Mouse (Mus musculus) embryo, embryonic 11.5 days (tissue): ENCODE data around the gene Ergic1.

Experiments used
- DNase-seq: peaks from one replicate; pipeline ENCODE4 v3.0.0-alpha.2; 2012; ENCODE audit warnings: low read depth, low spot score

The Ergic1 gene

DNA sequence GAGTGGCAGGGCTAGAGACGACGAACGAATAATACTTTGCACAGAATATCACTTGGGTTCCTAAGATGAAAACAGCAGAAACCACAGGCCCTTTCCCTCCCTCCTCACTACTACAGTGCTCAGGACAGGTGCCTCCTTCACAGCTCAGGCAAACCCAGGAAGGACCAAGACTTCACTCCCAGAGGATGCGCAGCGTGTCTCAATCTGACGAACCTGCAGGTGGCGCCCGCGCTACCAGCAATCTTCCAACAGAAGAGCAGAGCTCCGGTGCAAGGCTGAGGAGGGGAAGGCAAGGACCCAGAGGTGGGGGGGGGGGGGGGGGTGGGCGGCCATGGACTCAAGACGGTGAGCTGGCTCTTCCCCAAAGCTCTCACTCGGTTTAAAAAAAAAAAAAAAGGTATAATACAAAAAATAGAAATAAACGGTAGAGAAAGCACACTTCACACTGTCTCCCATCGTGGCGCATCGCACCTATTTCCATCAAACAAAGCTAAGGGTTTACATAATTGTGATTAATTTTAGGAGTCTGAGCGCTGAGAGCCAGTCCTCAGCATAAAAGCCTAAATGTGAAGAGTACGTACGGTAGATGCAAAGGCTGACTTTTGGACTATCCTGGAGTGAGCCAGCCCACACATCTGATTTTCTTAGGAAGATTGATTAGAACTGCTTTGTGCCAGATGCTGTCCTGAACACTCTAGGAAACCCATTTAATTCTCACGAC lies 99.1 kb downstream of the Ergic1 start:
- DNase-seq, result peak; percentile 54

DNA sequence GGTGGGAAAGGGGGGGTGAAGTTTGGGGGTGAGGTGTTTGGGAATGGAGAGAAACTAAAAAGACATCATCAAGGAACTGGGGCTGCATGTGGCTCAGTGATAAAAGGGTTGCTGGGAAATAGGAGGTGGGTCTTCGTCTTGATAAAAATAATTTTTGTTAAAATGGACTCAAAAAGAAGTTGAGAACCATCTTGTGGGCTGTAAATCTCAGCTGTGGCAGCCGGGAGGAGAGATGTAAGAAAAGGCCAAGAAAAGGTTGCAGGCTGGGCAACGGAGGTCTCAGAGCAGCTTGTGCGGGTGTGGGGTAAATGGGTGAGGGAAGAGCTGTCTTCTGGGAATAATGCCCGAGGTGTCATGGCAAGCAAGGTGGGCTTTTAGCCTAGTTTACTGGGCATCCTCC lies 100.9 kb downstream of the Ergic1 start:
- DNase-seq, result no peak

DNA sequence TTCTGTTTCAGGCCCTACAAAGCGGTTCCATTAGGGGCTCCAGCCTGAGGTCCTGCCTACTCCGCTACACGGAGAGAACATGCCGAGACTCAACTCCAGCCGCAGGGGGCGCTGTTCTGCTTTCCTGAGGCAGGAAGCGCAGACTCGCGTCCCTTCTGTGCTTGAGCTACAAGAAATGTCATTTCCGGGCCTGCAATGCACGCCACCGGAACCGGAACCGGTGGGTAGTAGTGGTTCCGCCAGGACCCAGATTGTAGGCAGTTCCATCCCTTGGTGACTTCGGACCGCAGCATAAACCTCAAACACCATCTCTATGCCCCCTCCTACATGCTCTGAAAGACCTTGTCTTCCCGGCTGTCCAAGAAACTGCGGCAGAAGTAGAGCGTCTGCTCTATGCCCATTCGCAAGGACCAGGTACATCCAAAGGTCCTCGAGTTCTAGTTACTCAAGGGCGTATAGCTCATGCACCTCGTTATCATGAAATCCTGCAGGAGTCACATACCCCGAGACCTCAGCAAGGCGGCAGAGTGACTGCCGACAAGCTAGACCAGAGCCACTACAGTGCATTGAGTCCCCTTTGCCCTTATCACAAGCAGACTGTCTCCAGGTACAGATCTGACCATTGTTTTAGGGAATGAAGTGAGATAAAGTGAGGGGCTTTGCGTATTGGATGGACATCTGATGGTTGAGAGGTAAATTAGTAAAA lies 101.8 kb downstream of the Ergic1 start, which contains the start of gene Atp6v0e:
Atp6v0e (plus strand) TSS at position 254 of the 706 bp plus-strand sequence.
- DNase-seq, result peak; percentile 91

DNA sequence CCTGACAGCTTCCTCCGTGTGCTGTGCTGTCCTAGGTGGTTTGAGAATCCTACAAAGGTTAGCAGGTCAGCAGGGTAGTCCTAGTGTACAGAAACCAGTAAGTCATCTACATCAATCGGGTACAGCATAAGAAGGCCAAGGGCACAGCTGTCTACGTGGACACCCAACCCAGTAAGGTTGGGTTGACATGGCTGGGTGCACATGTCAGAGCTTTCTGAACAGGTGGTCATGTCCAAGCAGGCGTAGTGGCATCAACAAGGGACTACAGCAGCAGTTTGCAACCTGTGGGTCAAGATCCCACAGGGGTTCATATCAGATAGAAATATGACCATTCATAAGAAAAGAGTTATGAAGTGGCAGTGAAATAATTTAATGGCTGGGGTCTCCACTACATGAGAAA lies 104.3 kb downstream of the Ergic1 start:
- DNase-seq, result no peak

- no peak for DNase-seq
Measured at GRCm38 (mm10) chr17:26671268-26671667, 110.0 kb downstream of the Ergic1 start.

- no peak for DNase-seq
Measured at GRCm38 (mm10) chr17:26675845-26676244, 114.6 kb downstream of the Ergic1 start.

- peak; percentile 84 for DNase-seq
Measured at GRCm38 (mm10) chr17:26676252-26676615, 114.9 kb downstream of the Ergic1 start.

DNA sequence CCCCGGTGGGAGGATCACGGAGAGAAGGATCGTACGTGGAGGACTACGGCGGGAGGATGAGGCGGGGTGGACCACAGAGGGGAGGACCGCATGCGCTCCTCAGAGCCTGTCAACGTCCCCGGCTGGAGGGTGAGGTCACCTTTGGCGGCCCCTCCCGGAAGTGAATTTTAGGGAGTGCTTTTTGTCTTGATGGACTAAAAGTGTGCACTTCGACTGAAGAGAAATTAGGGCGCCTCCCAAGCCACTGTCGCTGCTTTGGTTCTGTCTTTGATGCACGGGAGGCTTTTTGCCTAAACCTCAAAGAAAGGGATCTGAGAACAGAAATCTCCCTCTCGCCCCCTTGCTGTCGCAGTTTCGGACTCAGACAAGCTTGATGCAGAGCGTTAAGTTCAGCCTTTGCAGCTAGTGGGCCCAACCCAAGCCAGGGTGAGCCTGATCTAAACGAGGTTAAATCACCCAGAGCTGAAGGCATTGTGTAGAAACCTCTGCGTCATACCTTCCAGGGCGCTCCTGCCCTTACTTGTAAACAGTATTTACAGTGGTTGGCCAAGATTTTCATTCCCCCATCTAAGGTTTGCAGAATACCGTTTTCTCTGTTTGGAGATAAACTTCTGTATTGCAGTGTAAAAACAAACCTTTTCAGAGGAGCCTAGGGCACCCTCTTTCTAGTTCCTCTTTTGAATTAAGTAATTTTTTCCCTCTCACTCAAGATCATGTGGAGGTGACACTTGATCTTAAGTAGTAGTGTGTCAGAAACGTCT lies 115.5 kb downstream of the Ergic1 start:
- DNase-seq, result no peak

DNA sequence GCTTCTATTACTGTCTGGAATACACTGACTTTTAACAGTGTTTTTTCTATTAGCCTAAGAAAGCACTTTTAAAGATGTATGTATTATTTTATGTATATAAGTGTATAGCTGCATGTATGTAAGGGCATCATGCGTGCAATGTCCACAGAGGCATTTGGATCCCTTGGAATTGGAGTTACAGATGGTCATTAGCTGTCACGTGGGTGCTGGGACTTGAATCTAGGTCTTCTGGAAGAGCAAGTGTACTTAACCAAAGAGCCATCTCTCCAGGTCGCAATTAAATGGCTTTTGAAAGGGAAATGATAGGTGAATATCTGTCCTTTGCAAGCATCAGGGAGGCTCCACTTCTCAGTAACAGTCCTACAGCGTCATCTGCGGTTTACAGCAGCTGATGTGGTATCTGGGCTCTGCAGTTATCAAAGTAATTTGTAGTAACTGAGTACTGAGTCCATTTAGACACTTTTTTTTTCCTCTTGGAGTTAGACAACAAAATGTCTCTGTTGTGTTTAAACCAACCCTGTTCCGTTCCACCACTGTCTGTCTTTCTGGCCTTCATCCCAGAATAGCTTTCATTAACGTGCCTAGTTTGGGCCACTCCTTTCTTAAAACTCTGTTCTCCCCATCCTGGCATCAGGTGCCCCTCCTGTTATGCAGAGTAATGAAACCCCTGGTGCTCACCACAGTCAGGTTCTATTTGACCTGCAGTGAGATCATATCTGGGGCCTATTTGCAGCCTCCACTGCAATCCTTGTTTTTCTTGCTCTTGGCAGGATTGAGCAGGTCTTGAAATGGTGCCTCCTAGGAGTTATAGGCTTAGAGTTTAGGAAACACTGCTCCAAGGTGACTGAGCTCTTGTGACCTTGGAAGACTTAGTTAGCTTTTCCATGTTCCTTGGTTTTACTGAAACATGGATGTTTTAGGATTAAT lies 116.7 kb downstream of the Ergic1 start:
- DNase-seq, result no peak

DNA sequence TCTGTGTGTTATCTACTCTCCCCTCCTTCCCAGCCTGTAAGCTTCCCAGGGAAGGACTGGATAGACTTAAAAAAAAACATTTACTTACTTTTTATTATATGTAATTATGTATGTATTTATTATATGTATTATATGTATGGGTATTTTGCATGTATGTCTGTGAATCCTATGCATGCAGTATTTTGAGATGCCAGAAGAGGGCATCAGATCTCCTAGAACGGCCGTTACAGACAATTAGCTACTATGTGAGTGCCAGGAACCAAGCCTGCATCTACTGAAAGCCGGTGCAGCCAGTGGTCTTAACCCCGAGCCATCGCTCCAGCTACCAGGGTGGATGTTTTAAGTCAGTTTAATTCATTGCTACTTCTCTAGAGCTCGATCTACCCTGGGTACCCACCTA lies 120.0 kb downstream of the Ergic1 start:
- no peak for DNase-seq

- DNase-seq, result no peak
Measured at GRCm38 (mm10) chr17:26686334-26687000, 125.2 kb downstream of the Ergic1 start.

DNA sequence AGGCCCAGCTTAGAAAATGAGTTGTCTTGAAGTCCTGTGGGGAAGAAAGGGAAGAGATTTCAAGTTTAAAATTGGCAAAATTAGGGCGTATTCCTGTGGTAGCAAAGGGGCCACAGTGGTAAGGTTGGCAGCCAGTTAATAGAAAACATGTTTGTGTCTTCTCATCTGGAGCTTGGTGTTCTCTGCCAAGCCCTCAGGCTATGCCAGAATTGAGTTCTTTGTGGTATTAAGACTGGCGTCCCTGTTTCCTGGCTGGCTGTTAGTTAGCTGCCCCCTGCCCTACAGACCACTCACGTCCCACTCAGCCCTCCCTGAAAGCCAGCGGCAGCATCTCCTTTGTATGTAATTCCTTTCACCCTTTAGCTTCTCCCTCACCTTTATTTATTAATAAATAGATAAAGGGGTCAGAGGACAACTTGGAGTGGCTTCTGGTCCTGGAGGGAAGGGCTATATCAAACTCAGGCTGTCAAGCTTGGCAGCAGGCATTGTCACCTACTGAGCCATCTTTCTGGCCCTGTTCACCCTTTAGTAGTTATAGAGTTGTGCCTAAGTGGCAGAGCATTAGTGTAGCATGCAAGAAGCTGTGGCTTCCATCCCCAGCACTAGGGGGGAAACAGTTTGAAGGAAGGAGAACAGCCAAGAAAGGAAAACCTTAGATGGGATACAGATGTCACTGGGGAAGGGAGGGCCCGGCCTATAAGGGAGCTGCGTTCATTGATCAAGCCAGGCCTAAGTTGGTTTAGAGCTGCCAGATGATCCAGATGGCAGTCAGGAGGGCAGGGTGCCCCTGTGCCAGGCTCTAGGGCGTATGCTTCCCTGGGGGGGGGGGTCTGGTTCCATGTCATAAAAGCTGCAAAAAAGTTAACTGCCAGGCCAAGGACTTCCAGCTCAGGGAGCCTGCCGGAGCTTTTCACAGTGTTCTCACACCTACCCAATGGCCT lies 127.8 kb downstream of the Ergic1 start:
- DNase-seq, result no peak

GRCm38 (mm10) chr17:26689810-26690209 lies 128.5 kb downstream of the Ergic1 start:
- DNase-seq, result no peak

DNA sequence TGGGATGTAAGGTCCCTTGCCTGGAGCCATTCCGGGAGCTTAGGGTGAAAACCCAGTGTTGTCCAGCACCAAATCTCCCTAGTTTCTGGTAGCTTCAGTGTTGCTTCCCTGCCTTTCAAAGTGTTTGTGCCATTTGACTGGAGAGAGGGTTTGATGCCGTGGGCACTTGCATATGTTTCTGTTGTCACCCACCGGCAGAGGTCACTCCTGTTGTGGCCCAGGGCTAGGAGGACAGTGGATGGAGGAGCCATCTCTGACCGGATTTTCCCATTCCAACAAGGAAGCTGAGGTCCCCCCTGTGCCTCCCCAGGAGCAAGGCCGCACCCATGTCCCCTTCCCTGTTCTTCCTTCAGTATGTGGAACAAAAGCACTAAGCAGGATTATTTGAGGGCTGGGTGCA lies 128.9 kb downstream of the Ergic1 start:
- DNase-seq, result no peak

- DNase-seq, result no peak
Measured at GRCm38 (mm10) chr17:26691110-26691509, 129.8 kb downstream of the Ergic1 start.

GRCm38 (mm10) chr17:26693424-26693823 lies 132.1 kb downstream of the Ergic1 start:
- no peak for DNase-seq

- DNase-seq, result no peak
Measured at GRCm38 (mm10) chr17:26694171-26694570, 132.9 kb downstream of the Ergic1 start.

- no peak for DNase-seq
Measured at GRCm38 (mm10) chr17:26695193-26695592, 133.9 kb downstream of the Ergic1 start.

GRCm38 (mm10) chr17:26698846-26699245 lies 137.6 kb downstream of the Ergic1 start:
- no peak for DNase-seq
